Mouse (Mus musculus) kidney, embryonic 16.5 days (tissue): ENCODE results near the gene Cc2d1a. TPM values are rescaled to one million over a fixed set of nuclear protein-coding genes. Genes with fewer than 3 reads are reported as not detected.
A peak's percentile ranks its signal among the peaks of the same experiment; 100 is the strongest.

Experiments used
- ATAC-seq: fragments of 200-750 bp; cut with Nextera tagmentation; 2 replicates; pipeline ENCODE4 v1.8.0; 2017; ENCODE audit warnings: moderate TSS enrichment; ENCODE audit not compliant: low FRiP score, low TSS enrichment
- H3K27ac ChIP-seq: fragments of 300-500 bp; sonication (generic); 2 replicates; pipeline ENCODE4 v1.5.1; 2014; ENCODE audit warnings: low read length
- H3K27me3 ChIP-seq: fragments of 300-500 bp; sonication (generic); 2 replicates; pipeline ENCODE4 v1.6.1; 2014; ENCODE audit warnings: low read length, control low read depth, mixed read lengths; ENCODE audit not compliant: insufficient read depth
- H3K36me3 ChIP-seq: fragments of 300-500 bp; sonication (generic); 2 replicates; pipeline ENCODE4 v1.6.1; 2014; ENCODE audit warnings: low read length, control low read depth, mixed read lengths; ENCODE audit not compliant: insufficient read depth
- H3K4me1 ChIP-seq: fragments of 300-500 bp; sonication (generic); 2 replicates; pipeline ENCODE4 v1.6.1; 2014; ENCODE audit warnings: low read length, control low read depth, mixed read lengths; ENCODE audit not compliant: insufficient read depth
- H3K4me2 ChIP-seq: fragments of 300-500 bp; sonication (generic); replicated peaks from 2 replicates; pipeline ENCODE4 v1.6.1; 2014; ENCODE audit warnings: low read depth, low read length
- H3K4me3 ChIP-seq: fragments of 300-500 bp; sonication (generic); 2 replicates; pipeline ENCODE4 v1.5.1; 2014; ENCODE audit warnings: mild to moderate bottlenecking, low read length
- H3K9ac ChIP-seq: fragments of 300-500 bp; sonication (generic); replicated peaks from 2 replicates; pipeline ENCODE4 v1.6.1; 2014; ENCODE audit warnings: low read length
- H3K9me3 ChIP-seq: fragments of 300-500 bp; sonication (generic); 2 replicates; pipeline ENCODE4 v1.6.1; 2016; ENCODE audit warnings: low read length, control low read depth
- WGBS: fragments of 180-500 bp; shearing (Covaris S2); extraction: QIAGEN DNeasy Blood & Tissue Kit; methylation state at CpG from one replicate; pipeline ENCODE4 v1.1.7; 2014; 5-methylcytosine and 5-hydroxymethylcytosine counted together
- polyA plus RNA-seq: library from polyadenylated mRNA; unstranded; fragments of >200 nt; fragmentation: Nextera tagmentation; extraction: Ambion mirVana; gene quantifications from 2 replicates; pipeline ENCODE4 v1.2.1, GENCODE M21; 2015

Gene Cc2d1a
- polyA plus RNA-seq, 1 experiment from 2014 or later: 31.1 TPM

DNA sequence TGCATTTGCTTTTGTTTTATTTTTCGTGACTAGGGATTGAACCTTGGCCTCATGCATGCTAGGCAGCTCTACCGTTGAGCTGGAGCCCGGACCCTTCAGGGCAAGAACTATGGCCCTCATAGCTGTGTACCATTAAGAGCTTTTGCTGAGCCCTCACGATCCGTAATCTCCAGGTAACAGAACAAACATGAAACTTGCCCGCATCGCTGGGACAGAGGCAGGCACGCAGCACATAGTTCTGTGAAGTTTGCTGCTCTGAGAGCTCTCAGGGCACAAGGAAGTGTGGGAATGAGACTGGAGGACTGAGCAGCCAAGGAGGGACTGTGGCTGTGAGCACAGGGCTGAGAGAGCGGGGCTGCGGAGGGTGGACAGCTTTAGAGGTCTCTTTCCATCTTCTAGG lies 40.9 kb upstream of the Cc2d1a start:
- Histone ChIP-seq H3K36me3 (no peaks in the 10 kb centered on the region), H3K27me3 (no peaks in the 10 kb centered on the region), H3K27ac (no peak overlapping the region), H3K4me1 (peaks cover 34% of the 10 kb centered on the region), H3K4me3 (no peak overlapping the region), H3K4me2 (no peak overlapping the region), H3K9ac (no peak overlapping the region), H3K9me3 (no peaks in the 10 kb centered on the region)
- no peak for ATAC-seq
- WGBS: 83% methylated on average over 10 of the region's 10 CpGs

DNA sequence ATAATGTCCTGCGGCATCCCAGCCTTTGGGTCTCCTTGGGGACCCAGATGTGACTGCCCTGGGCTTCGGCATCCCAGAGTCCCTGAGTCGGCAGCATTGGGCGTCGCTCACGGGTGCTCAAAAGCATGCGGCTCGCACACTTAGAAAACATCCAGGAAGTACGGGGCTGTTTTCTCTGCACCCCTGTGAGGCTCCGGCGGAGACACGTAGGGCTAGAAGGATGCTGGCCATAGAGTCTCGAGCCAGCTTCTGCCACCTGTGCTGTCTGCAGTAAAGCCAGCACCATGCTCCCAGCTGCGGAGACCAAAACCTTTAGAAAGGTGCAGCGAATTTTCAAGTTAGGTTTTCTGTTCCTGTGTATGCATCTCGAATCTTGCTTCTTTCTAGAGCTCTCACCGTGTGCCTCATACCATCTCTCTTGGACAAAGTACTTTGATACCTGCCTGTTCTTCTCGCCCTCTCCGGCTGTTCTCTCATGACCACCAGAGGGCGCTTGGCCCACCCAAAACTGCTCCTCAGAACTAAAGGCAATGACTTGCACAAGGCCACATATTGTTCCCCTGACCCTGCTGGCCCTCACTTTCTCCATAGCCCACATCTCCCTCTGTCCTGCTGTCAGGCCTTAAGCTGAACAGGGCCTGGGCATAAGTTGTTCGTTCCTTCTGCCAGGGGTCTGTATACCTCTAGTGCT lies 39.5 kb upstream of the Cc2d1a start:
- peak; percentile 21; the same call in 1 of the 2 replicates for ATAC-seq
- no peaks in the 10 kb centered on the region for H3K9me3 ChIP-seq
- H3K27ac ChIP-seq: 0 out of 2 replicates have a peak overlapping the region, but pooled peaks have one; percentile 1
- H3K9ac ChIP-seq: peak overlapping the region; percentile 46
- H3K4me3 ChIP-seq: peak overlapping the region; percentile 41
- peak overlapping the region; percentile 64 for H3K4me2 ChIP-seq
- H3K27me3 ChIP-seq: no peaks in the 10 kb centered on the region
- peaks cover 36% of the 10 kb centered on the region for H3K4me1 ChIP-seq
- H3K36me3 ChIP-seq: no peaks in the 10 kb centered on the region
- 3% methylated on average over 21 of the region's 21 CpGs for WGBS

DNA sequence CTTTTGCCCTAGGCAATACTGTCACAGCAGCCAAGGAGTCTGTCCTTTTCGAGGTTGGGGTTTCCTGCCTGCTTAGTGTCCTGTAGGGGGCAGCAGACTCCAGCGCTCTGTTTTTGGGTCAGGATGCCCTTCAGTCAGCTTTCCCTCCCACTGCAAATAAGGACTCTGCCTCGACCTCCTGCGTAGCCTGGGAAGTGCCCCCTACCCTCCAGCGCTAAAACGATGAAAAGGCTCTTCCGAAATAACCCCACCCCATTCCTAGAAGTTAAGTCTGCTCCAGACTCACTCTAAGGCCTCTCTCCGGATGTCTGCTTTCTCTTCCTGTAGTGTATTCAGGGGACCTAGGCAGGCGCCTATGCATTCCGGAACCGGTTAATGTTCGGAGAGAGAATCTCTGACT lies 38.8 kb upstream of the Cc2d1a start:
- Histone ChIP-seq H3K27ac (0 out of 2 replicates have a peak overlapping the region, but pooled peaks have one; percentile 1), H3K4me1 (peaks cover 35% of the 10 kb centered on the region)

DNA sequence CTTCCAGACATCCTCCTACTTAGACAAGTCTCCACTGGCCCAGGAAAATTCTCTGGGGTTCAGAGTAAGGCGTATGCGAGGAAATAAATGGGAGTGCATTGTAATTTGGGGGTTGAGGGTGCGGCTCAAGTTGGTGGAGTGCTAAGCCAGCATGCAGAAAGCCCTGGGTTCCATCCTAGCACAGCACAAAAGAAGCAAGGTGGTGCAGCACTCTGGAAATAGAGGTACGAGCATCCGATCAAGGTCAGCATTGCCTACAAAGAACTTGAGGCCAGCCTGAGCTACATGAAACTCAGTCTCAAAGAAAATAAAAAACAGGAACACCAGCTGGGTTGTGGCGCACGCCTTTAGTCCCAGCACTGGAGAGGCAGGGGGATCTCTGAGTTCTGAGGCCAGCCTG lies 37.4 kb upstream of the Cc2d1a start, which contains the start of gene Nanos3:
TSS of gene Nanos3 (minus strand) at position 101 of the 400 bp plus-strand sequence.
- 0 out of 2 replicates have a peak, but pooled peaks cover 3% of the 10 kb centered on the region for H3K36me3 ChIP-seq
- ATAC-seq: no peak
- H3K4me3 ChIP-seq: peak within 1 kb of the TSS; percentile 83
- peaks cover 46% of the 10 kb centered on the region for H3K4me1 ChIP-seq
- peak within 1 kb of the TSS; percentile 97 for H3K9ac ChIP-seq
- H3K27ac ChIP-seq: peak within 1 kb of the TSS; percentile 89
- no peaks in the 10 kb centered on the region for H3K27me3 ChIP-seq
- 97% methylated on average over 7 of the region's 7 CpGs for WGBS
- H3K9me3 ChIP-seq: no peaks in the 10 kb centered on the region
- peak within 1 kb of the TSS; percentile 87 for H3K4me2 ChIP-seq

More for the DNA sequence above, 38.8 kb upstream of the Cc2d1a start:
- peak; percentile 49 for ATAC-seq
- 0% methylated on average over 12 of the region's 12 CpGs for WGBS
- peak overlapping the region; percentile 46 for H3K9ac ChIP-seq
- H3K27me3 ChIP-seq: no peaks in the 10 kb centered on the region
- 0 out of 2 replicates have a peak, but pooled peaks cover 3% of the 10 kb centered on the region for H3K36me3 ChIP-seq
- no peaks in the 10 kb centered on the region for H3K9me3 ChIP-seq
- peak overlapping the region; percentile 41 for H3K4me3 ChIP-seq
- H3K4me2 ChIP-seq: peak overlapping the region; percentile 64

DNA sequence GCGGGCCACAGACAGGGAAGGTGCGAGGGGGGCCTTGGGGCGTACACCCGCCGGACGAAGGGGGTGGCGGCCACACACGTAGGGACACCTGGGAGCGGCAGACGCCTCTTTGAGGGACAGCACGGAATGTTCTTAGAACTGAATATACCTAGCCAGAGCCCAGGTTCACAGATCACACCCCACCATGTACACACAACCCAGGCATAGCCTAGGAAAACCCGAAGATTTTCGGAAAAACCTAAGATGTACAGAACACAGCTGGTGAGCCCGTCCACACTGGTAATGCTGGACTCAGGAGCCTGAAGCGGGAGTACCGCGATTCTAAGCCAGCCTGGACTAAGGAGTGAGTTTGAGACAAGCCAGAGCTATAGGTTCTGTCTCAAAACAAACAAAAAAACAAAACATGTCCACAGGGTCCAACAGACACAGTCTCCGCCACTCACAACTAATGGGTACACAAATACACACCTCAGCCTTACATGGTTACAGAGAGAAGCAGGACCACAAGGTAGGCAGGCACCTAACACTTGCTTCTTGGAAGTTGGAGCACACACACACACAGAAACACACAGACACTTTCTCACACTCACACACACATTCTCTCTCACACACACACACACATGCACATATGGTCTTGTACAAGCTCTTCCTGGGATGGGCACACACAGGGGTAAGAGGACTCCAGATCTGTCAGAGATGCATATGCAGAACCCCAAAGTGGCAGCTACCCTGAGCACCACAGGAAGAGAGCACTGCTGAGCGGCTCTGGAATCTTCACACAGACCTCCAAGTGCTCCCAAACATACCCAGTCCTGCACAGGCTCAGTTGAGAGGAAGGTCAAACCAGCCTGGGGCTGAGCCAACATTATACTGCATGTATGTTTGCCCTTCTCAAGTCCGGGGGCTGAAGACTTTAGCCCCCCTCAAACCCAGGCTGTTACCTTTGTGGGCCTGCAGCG lies 36.6 kb upstream of the Cc2d1a start:
- Histone ChIP-seq H3K9ac (peak overlapping the region; percentile 97), H3K27ac (peak overlapping the region; percentile 89), H3K36me3 (0 out of 2 replicates have a peak, but pooled peaks cover 3% of the 10 kb centered on the region), H3K4me1 (peaks cover 53% of the 10 kb centered on the region), H3K4me2 (peak overlapping the region; percentile 87), H3K9me3 (no peaks in the 10 kb centered on the region), H3K27me3 (no peaks in the 10 kb centered on the region), H3K4me3 (peak overlapping the region; percentile 83)
- WGBS: 16% methylated on average over 21 of the region's 21 CpGs
- ATAC-seq: no peak

DNA sequence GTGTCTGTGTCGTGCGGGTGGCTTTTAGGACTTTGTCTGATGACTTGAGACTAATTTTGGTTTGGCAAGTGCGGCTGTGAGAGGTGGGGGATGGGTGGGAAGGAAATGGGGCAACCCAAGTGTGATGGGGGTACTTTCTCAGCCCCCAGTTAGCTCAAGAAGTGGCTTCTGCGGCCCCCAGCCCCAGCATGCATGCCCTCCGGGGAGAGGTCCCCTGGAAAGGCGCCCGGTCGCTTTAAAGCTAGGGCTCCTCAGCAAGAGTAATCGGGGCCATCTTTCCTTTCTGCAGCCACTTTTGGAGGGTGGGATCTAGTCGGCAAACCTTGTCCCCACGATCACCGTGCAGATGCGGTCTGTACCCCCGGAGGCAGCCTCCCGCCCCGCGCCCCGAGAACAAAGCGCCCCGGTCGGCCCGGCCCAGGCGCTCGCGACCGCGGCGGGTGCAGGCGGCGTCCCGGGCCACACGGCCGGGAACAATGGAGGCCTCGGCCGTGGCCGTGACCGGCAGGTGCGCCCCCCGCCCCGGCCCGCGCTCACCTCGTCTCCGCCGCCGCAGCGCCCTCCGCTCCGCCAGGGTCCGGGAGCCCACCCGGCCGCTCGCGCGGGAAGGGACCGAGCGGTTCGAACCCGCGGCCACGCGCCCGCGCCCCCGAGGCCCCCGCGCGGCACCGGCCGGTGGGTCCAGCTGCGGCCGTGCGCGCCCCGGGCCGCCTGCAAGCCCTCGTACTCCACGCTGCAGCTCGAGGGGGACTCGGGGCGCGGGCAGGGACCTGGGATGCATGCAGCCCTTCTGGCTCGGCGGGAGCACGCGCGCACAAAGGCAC lies 35.7 kb upstream of the Cc2d1a start:
- H3K27ac ChIP-seq: peak overlapping the region; percentile 89
- no peaks in the 10 kb centered on the region for H3K9me3 ChIP-seq
- WGBS: under 1% methylated on average over 67 of the region's 87 CpGs
- peak overlapping the region; percentile 97 for H3K9ac ChIP-seq
- 0 out of 2 replicates have a peak, but pooled peaks cover 3% of the 10 kb centered on the region for H3K36me3 ChIP-seq
- H3K27me3 ChIP-seq: no peaks in the 10 kb centered on the region
- H3K4me3 ChIP-seq: peak overlapping the region; percentile 83
- peak overlapping the region; percentile 87 for H3K4me2 ChIP-seq
- H3K4me1 ChIP-seq: peaks cover 62% of the 10 kb centered on the region
- ATAC-seq: 0 out of 2 replicates have a peak, but pooled peaks have one; percentile 17

DNA sequence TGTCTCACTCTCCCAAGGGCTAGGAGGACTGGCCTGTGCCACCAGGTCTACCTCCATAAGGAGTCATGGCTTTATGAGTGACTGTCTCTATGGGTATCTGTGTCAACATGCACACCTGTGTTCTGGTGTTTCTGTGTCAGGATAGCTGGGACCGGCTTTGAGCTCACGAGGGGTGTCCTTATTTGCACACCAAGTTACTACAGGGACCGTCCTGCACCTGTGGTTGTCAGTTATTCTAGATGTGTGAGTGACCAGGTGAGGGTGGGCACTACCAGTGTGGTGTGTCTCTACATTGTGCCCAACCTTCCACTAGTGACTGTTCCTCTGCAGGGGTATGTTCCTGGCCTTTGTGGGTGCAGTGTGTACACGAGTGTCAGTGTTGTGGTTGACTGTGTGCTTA lies 35.1 kb upstream of the Cc2d1a start:
- Histone ChIP-seq H3K27ac (peak overlapping the region; percentile 89), H3K36me3 (0 out of 2 replicates have a peak, but pooled peaks cover 3% of the 10 kb centered on the region), H3K4me3 (peak overlapping the region; percentile 83), H3K4me1 (peaks cover 64% of the 10 kb centered on the region), H3K27me3 (no peaks in the 10 kb centered on the region), H3K9ac (peak overlapping the region; percentile 97), H3K4me2 (peak overlapping the region; percentile 87), H3K9me3 (no peaks in the 10 kb centered on the region)
- 39% methylated on average over 4 of the region's 4 CpGs for WGBS
- ATAC-seq: no peak

DNA sequence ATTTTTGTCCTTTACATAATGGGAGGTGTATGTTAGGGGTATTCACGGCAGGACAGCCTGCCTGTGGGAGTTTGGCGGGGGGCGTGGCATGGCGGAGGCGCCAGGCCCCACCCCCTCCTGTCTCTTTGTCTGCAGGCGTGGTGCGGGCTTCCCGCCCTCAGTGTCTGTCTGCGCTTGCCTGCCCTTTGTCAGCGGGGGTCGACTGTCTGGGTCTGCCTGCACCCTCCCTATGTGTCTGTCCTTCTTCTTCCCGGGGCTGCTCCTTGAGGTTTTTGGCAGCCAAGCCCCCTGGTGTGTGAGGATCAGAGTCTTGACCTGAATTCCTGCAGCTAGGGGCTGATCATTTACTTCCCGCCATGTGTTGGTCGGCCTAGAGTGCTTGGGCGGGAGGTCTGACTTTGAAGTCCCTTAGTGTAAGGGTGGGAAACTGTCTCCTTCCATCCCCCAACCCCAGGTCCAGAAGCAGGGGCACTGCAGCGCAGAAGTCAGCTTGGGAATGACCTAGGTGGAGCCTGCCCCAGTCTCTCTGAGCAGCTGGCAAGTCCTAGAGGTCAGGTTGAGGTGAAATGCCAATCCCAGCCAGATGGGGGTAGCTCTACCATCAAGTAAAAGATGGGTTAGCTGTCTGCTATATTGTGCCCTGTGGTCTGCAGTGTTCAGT lies 32.9 kb upstream of the Cc2d1a start:
- no peaks in the 10 kb centered on the region for H3K9me3 ChIP-seq
- peak overlapping the region; percentile 69 for H3K9ac ChIP-seq
- 0 out of 2 replicates have a peak, but pooled peaks cover 3% of the 10 kb centered on the region for H3K36me3 ChIP-seq
- WGBS: 2% methylated on average over 16 of the region's 16 CpGs
- peak overlapping the region; percentile 20 for H3K4me3 ChIP-seq
- no peaks in the 10 kb centered on the region for H3K27me3 ChIP-seq
- peak overlapping the region; percentile 91 for H3K27ac ChIP-seq
- peak overlapping the region; percentile 54 for H3K4me2 ChIP-seq
- H3K4me1 ChIP-seq: peaks cover 71% of the 10 kb centered on the region
- ATAC-seq: peak; percentile 64
